Mouse (Mus musculus): ENCODE measurements around the gene Rspry1. TPM values are rescaled to one million over a fixed set of nuclear protein-coding genes. Genes with fewer than 3 reads are reported as not detected.

The Rspry1 gene
- polyA plus RNA-seq, 1 experiment from 2014 or later: 57.7 TPM

DNA sequence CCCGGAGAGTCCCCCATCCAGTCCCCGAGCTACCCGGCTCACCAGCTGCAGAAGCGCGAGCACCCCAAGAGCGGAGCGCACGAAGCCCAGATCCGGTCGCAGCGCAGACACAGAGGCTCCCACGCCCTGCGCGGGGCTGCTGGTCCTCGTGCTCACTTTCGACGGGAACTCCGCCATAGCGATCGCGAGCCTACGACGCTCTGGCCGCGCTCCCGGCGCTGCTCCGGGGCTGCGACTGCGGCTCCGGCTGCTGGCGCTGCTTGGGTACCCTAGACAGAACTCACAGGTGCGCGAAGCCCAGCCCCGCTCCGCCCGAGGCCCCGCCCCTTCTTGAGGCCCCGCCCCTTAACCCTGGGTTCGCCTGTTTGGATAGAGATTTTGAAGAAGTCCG is 94.3 kb downstream of the Rspry1 start, which contains the start of gene Pllp:
Gene Pllp, minus strand, starts transcription at position 285 of the 391 bp plus-strand sequence.
- 2% methylated on average over 41 of the region's 41 CpGs for WGBS
- peaks cover 17% of the 10 kb centered on the region for H3K4me1 ChIP-seq
- peak within 1 kb of the TSS; percentile 31 for H3K9ac ChIP-seq (replicated peaks)
- no peaks in the 10 kb centered on the region for H3K36me3 ChIP-seq
- H3K27me3 ChIP-seq: peaks cover 62% of the 10 kb centered on the region
- no peaks in the 10 kb centered on the region for H3K9me3 ChIP-seq
- no peak within 1 kb of the TSS for H3K27ac ChIP-seq (replicated peaks)
- H3K4me2 ChIP-seq (replicated peaks): peak within 1 kb of the TSS; percentile 74
- ATAC-seq (ENCODE audit: low FRiP score, low read depth): peak; percentile 49
- peak within 1 kb of the TSS; percentile 44 for H3K4me3 ChIP-seq

DNA sequence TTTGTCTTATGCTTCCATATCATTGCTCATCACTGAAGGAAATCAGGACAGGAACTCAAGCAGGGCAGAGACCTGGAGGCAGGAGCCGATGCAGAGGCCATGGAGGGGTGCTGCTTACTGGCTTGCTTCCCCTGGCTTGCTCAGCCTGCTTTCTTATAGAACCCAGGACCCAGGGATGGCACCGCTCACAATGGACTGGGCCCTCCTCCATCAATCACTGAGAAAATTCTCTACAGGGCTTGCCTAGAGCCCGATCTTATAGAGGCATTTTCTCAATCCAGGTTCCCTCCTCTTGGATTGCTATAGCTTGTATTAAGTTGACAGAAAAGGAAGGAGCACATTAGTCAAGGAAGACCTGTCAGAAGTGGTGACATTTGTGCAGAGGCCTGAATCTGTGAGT is 94.8 kb downstream of the Rspry1 start:
- ATAC-seq (ENCODE audit: low FRiP score, low read depth): no peak
- Histone ChIP-seq H3K27ac (replicated peaks) (no peak overlapping the region), H3K4me1 (peaks cover 17% of the 10 kb centered on the region), H3K4me2 (replicated peaks) (peak overlapping the region; percentile 74), H3K9ac (replicated peaks) (no peak overlapping the region), H3K27me3 (peaks cover 62% of the 10 kb centered on the region), H3K4me3 (peak overlapping the region; percentile 44; the same call in 1 of the 2 replicates), H3K36me3 (no peaks in the 10 kb centered on the region), H3K9me3 (no peaks in the 10 kb centered on the region)
- 57% methylated on average over 3 of the region's 3 CpGs for WGBS

DNA sequence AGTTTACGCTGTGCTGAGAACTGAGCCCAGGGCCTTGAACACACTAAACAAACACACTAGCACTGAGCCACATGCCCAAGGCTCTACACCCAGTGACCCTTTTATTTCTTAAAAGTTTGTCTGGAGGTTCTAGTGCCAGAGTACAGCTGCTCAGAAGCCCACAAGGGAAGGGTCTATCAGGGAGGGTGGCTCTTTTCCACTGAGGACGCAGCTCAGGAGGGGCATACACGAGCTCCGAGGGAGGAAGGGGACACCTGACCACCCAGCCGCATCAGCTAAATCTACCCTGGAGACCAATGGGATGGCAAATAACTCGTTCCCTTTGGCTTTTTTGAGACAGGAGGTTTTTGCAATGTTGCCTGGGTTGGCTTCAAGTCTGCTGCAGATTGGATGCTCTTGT is 96.2 kb downstream of the Rspry1 start:
- H3K4me1 ChIP-seq: peaks cover 17% of the 10 kb centered on the region
- no peak overlapping the region for H3K9ac ChIP-seq (replicated peaks)
- no peaks in the 10 kb centered on the region for H3K9me3 ChIP-seq
- no peaks in the 10 kb centered on the region for H3K36me3 ChIP-seq
- no peak overlapping the region for H3K4me2 ChIP-seq (replicated peaks)
- H3K4me3 ChIP-seq: no peak overlapping the region
- no peak overlapping the region for H3K27ac ChIP-seq (replicated peaks)
- WGBS: 71% methylated on average over 6 of the region's 6 CpGs
- peaks cover 51% of the 10 kb centered on the region for H3K27me3 ChIP-seq
- no peak for ATAC-seq (ENCODE audit: low FRiP score, low read depth)

DNA sequence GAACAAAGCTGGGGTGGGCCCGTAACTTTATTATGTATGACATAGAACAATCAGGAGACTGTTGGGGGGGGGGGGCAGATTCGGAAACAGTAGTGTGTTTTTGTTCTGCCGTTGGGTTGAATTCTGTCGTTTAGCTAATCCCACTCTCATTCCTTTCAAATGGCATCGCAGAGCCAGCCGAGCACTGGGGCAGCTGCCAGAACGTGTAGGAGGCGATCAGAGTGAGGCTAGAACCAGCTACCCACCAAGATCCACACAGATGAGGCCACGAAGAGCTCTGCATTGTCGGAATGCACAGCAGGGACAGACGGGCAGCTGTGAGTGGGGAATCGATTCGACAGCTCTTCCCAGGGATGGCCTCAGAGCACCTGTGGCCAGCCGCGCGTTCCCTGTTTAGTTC is 97.6 kb downstream of the Rspry1 start:
- H3K4me2 ChIP-seq (replicated peaks): no peak overlapping the region
- H3K27ac ChIP-seq (replicated peaks): no peak overlapping the region
- no peak overlapping the region for H3K9ac ChIP-seq (replicated peaks)
- H3K4me3 ChIP-seq: no peak overlapping the region
- WGBS: 61% methylated on average over 16 of the region's 16 CpGs
- H3K9me3 ChIP-seq: no peaks in the 10 kb centered on the region
- peaks cover 37% of the 10 kb centered on the region for H3K27me3 ChIP-seq
- H3K4me1 ChIP-seq: peaks cover 17% of the 10 kb centered on the region
- ATAC-seq (ENCODE audit: low FRiP score, low read depth): no peak
- no peaks in the 10 kb centered on the region for H3K36me3 ChIP-seq

DNA sequence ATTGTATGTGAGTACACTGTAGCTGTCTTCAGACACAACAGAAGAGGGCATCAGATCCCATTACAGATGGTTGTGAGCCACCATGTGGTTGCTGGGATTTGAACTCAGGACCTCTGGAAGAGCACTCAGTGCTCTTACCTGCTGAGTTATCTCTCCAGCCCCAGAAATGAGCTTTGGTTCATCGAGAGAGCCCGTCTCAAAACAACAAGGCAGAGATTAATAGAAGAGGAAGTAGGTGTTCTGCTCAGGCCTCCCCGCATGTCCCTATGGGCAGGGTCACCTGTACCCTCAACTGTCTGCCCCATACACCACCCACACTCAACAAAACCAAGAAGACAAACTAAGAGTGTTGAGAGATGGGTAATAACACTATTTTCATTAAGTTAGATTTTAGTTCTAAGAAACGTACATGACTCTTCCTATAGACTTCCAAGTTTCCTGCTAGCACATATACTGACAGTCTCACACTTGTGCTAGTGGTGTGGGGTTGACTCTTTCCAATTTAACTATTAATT is 98.7 kb downstream of the Rspry1 start:
- peaks cover 10% of the 10 kb centered on the region for H3K4me1 ChIP-seq
- no peak overlapping the region for H3K27ac ChIP-seq (replicated peaks)
- ATAC-seq (ENCODE audit: low FRiP score, low read depth): no peak
- no peaks in the 10 kb centered on the region for H3K9me3 ChIP-seq
- H3K4me3 ChIP-seq: no peak overlapping the region
- H3K36me3 ChIP-seq: no peaks in the 10 kb centered on the region
- H3K4me2 ChIP-seq (replicated peaks): no peak overlapping the region
- WGBS: 91% methylated on average over 4 of the region's 4 CpGs
- H3K9ac ChIP-seq (replicated peaks): no peak overlapping the region
- H3K27me3 ChIP-seq: peaks cover 31% of the 10 kb centered on the region

DNA sequence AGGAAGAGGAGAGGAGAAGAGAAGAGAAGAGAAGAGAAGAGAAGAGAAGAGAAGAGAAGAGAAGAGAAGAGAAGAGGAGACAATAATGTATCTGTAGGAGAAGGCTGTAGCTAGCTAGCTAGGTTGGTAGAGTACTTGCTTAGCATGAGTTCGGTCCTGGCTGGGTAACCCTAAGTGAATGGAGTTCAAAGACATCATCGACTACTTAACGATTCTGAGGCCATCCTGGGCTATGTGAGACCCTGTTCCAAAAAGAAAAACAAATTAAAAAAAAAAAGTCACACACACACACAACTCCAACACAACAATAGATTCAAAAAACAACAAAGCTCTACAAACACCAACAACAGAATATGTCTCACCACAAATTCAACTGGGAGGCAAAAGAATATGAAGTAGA is 100.4 kb downstream of the Rspry1 start:
- peak overlapping the region; percentile 50; the same call in 1 of the 2 replicates for H3K4me2 ChIP-seq (replicated peaks)
- H3K9ac ChIP-seq (replicated peaks): no peak overlapping the region; the same call in 1 of the 2 replicates
- no peaks in the 10 kb centered on the region for H3K9me3 ChIP-seq
- H3K4me1 ChIP-seq: no peaks in the 10 kb centered on the region
- peaks cover 16% of the 10 kb centered on the region for H3K27me3 ChIP-seq
- H3K27ac ChIP-seq (replicated peaks): no peak overlapping the region
- H3K36me3 ChIP-seq: no peaks in the 10 kb centered on the region
- no peak for ATAC-seq (ENCODE audit: low FRiP score, low read depth)
- WGBS: 83% methylated on average over 3 of the region's 3 CpGs
- H3K4me3 ChIP-seq: peak overlapping the region; percentile 50; the same call in 1 of the 2 replicates

DNA sequence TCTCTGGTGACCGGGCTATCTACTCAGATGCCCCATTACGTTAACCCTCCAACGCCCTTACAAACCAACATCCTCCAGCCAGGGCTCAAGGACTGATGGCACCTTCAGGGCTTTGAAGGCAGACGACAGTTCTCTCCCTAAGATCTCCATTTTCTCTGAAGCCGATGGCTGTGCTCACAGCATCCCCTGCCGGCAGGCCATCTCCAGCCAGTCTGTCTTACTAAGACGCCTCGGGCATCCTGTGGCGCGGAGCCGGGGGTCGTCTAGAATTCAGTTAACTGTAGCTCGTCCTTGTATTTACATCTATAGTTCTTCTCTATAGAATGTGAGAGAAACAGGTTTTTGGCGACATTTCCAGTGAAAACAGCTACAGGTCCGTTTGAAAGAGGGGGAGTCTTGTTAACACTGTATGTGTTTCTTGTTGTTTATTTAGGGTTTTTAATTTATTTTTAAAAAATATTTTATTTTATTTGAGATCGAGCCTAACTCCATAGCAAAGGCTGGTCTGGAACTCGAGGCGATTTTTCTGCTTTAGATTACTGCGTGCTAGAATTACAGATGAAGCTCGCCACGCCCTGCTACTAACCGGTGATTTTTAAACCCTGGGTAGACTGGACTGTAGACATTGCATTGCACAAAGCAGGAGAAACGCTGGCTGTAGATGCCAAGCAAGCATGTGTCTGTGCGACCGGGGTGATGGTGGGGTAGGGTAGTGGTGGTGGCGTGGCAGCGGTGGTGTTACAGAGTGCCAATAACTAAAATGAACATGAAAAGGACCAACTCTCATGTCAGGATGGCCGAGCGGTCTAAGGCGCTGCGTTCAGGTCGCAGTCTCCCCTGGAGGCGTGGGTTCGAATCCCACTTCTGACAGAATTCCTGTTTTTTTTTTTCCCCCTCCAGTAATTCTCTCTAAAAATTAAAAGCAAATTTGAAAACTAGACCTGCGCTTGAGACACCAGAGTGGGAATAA is 101.4 kb downstream of the Rspry1 start:
- H3K9ac ChIP-seq (replicated peaks): peak overlapping the region; percentile 41
- peak overlapping the region; percentile 50 for H3K4me3 ChIP-seq
- H3K27me3 ChIP-seq: peaks cover 8% of the 10 kb centered on the region
- peak; percentile 82 for ATAC-seq (ENCODE audit: low FRiP score, low read depth)
- under 1% methylated on average over 35 of the region's 35 CpGs for WGBS
- no peaks in the 10 kb centered on the region for H3K9me3 ChIP-seq
- peak overlapping the region; percentile 50 for H3K4me2 ChIP-seq (replicated peaks)
- H3K27ac ChIP-seq (replicated peaks): peak overlapping the region; percentile 50; the same call in 1 of the 2 replicates
- H3K4me1 ChIP-seq: no peaks in the 10 kb centered on the region
- H3K36me3 ChIP-seq: no peaks in the 10 kb centered on the region

DNA sequence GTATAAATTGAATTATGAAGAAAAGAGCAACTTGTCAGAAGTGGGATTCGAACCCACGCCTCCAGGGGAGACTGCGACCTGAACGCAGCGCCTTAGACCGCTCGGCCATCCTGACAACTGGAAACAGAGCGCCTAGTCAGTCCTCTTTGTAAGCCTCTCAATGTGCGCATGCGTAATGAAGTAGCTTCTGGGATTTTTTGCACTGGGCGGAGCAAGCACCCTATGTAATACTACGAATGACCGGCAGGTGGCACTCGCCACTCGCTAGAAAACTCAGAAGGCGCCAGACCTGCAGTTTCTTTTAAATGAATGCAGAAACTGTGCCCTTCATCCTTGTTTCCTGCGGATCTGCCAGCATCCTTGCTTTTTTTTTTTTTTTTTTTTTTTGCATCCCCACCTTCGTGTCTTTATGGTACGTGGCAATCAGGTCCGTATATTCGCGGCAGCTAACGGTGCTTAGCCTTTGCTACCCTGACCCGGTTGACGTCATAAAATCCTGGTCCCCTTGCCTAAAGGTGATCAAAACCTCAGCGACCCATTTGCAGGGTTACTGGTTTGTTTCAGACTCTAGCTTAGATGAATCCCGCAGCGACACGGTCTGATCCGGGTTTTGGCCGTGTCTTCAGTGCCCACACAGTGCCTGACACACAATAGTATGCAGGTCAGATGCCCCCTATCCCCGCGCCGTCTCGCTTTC is 102.4 kb downstream of the Rspry1 start:
- peak; percentile 88 for ATAC-seq (ENCODE audit: low FRiP score, low read depth)
- Histone ChIP-seq H3K9ac (replicated peaks) (peak overlapping the region; percentile 57), H3K27ac (replicated peaks) (no peak overlapping the region; the same call in 1 of the 2 replicates), H3K4me2 (replicated peaks) (peak overlapping the region; percentile 63), H3K36me3 (no peaks in the 10 kb centered on the region), H3K9me3 (no peaks in the 10 kb centered on the region), H3K4me1 (no peaks in the 10 kb centered on the region), H3K4me3 (peak overlapping the region; percentile 56), H3K27me3 (peaks cover 7% of the 10 kb centered on the region; the same call in 1 of the 2 replicates)
- WGBS: under 1% methylated on average over 35 of the region's 35 CpGs

DNA sequence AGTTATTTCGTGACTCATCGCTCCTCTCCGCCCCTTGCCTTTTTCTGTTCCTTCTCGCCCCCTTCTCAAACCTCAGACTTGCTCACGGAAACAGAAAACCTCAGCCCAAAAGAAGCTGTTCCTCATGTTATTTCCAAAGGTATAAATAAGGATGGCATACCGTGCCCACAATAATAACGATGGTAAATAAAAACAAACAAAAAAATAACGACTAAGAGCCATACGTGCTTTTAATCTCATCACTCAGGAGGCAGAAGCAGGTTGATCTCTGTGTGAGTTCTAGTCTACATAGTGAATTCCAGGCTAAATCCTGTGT is 102.9 kb downstream of the Rspry1 start:
- Histone ChIP-seq H3K4me3 (peak overlapping the region; percentile 56), H3K27ac (replicated peaks) (no peak overlapping the region; the same call in 1 of the 2 replicates), H3K9ac (replicated peaks) (peak overlapping the region; percentile 57), H3K36me3 (no peaks in the 10 kb centered on the region), H3K9me3 (no peaks in the 10 kb centered on the region), H3K4me1 (no peaks in the 10 kb centered on the region), H3K4me2 (replicated peaks) (peak overlapping the region; percentile 63), H3K27me3 (peaks cover 7% of the 10 kb centered on the region; the same call in 1 of the 2 replicates)
- WGBS: 19% methylated on average over 9 of the region's 9 CpGs
- no peak for ATAC-seq (ENCODE audit: low FRiP score, low read depth)

DNA sequence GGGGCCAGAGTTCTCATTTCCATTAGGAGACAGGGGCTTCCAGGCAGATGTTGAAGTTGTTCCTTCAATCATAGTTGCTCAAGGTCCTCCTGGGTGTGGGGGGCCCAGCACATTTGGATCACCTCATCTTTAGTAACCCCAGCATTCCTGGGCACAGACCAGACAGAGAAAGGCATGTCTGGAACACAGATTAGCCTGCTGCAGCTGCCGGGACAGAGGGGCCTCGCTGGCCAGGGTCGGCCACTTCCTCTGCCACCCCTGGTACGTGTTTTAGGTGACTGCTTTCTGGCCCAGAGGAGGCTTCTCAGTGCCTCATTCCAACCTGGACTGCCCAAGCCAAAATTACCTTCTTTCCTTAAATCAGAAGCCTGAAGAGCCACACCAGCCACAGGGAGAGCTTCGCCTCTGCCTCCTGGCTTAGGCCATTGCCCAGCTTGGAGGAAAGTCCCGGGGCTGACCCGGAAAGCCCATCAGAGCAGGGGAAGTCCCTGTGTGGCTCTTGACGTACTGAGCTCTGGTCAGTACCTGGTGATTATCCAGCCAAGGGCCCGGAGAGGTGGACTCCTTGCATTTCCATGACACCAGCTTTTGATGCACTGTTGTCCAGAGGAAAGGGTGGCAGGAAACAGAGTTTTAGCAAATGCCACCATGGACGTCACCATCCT is 104.0 kb downstream of the Rspry1 start:
- Histone ChIP-seq H3K4me2 (replicated peaks) (no peak overlapping the region), H3K27me3 (peaks cover 7% of the 10 kb centered on the region; the same call in 1 of the 2 replicates), H3K4me1 (0 out of 2 replicates have a peak, but pooled peaks cover 2% of the 10 kb centered on the region), H3K9ac (replicated peaks) (no peak overlapping the region), H3K36me3 (no peaks in the 10 kb centered on the region), H3K27ac (replicated peaks) (no peak overlapping the region), H3K4me3 (no peak overlapping the region), H3K9me3 (no peaks in the 10 kb centered on the region)
- no peak for ATAC-seq (ENCODE audit: low FRiP score, low read depth)
- WGBS: 83% methylated on average over 10 of the region's 10 CpGs

DNA sequence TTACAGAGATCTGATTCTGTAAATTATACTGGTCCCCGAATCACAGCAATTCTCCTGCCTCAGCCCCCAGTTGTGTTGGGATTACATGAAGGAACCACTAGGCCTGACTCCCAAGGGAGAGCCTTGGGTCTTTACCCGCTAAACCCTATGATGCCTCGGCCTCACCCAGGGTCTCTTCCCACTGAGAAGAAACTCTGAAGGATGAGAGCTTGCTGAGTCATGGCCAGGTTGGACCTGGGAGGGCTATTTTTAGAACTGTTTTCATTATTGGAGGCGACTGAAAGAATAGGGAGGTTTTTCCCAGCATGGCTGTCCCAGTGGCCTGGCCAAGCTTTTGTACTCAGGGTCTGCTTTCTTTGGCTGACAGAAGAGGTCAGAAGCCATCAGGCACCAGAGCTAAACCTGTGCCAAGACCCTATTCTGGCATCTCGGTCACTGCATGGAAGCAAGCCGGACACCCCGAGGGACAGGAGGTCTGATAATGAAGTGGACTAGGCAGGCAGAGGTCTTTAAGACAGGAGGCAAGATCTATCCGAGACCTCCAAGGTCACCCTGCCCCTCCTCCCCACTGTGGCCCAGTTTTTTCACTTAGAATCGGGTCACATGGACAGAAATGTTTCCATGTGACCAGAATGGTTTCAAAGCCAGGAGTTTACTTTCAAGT is 105.1 kb downstream of the Rspry1 start:
- no peaks in the 10 kb centered on the region for H3K9me3 ChIP-seq
- H3K36me3 ChIP-seq: no peaks in the 10 kb centered on the region
- H3K27ac ChIP-seq (replicated peaks): no peak overlapping the region
- no peak overlapping the region for H3K4me3 ChIP-seq
- no peak for ATAC-seq (ENCODE audit: low FRiP score, low read depth)
- H3K27me3 ChIP-seq: peaks cover 7% of the 10 kb centered on the region; the same call in 1 of the 2 replicates
- H3K9ac ChIP-seq (replicated peaks): no peak overlapping the region
- no peak overlapping the region for H3K4me2 ChIP-seq (replicated peaks)
- 78% methylated on average over 9 of the region's 9 CpGs for WGBS
- 0 out of 2 replicates have a peak, but pooled peaks cover 2% of the 10 kb centered on the region for H3K4me1 ChIP-seq
